Mouse (Mus musculus) gastrocnemius, postnatal 14 days (tissue): ENCODE data around the gene 4931409K22Rik. TPM values are rescaled to one million over a fixed set of nuclear protein-coding genes. Genes with fewer than 3 reads are reported as not detected.

ENCODE experiments used
- DNase-seq: peaks from one replicate; pipeline ENCODE4 v3.0.0; 2021; ENCODE audit warnings: mixed read lengths
- intact Hi-C: fragments of 180-260 bp; cut with DNase I; formaldehyde crosslinking; loops from one replicate; pipeline ENCODE4 v1.15.1; 2025; ENCODE audit warnings: low total_unique reads
- microRNA-seq, 2 experiments: library from miRNA; unstranded; fragments of <30 nt; microRNA quantifications; one replicate each; pipeline ENCODE4 v1.2.0; 2021
- total RNA-seq, 2 experiments: library from RNA; stranded (reverse); gene quantifications; 2 replicates each; pipeline ENCODE4 v1.2.3; 2021

Gene 4931409K22Rik
- total RNA-seq, 2 experiments from 2014 or later = not detected

GRCm38 (mm10) chr5:24523806-24524205, 32.8 kb downstream of the 4931409K22Rik start:
- DNase-seq = no peak
- intact Hi-C loops = no loop called here

- DNase-seq = no peak
- intact Hi-C loops = no loop called here
These were observed 35.2 kb downstream of the 4931409K22Rik start for GRCm38 (mm10) chr5:24521366-24521765.

GRCm38 (mm10) chr5:24512271-24512670, 44.3 kb downstream of the 4931409K22Rik start:
- DNase-seq = peak; percentile 62
- intact Hi-C loops = no loop called here

GRCm38 (mm10) chr5:24510635-24511034, 46.0 kb downstream of the 4931409K22Rik start:
- intact Hi-C loops = no loop called here
- DNase-seq = peak; percentile 56

- intact Hi-C loops = no loop called here
- no peak for DNase-seq
These were observed 48.2 kb downstream of the 4931409K22Rik start for GRCm38 (mm10) chr5:24508406-24508805.

GRCm38 (mm10) chr5:24505513-24505912, 51.1 kb downstream of the 4931409K22Rik start:
- intact Hi-C loops = no loop called here
- no peak for DNase-seq

GRCm38 (mm10) chr5:24502786-24503185, 53.8 kb downstream of the 4931409K22Rik start:
- intact Hi-C loops = no loop called here
- no peak for DNase-seq

GRCm38 (mm10) chr5:24500851-24501250, 55.8 kb downstream of the 4931409K22Rik start:
- no peak for DNase-seq
- intact Hi-C loops = no loop called here

- intact Hi-C loops = no loop called here
- DNase-seq = no peak
These were observed 57.5 kb downstream of the 4931409K22Rik start for GRCm38 (mm10) chr5:24499113-24499512.

- no peak for DNase-seq
- intact Hi-C loops = no loop called here
These were observed 59.1 kb downstream of the 4931409K22Rik start for GRCm38 (mm10) chr5:24497526-24497925.

GRCm38 (mm10) chr5:24496756-24497155, 59.9 kb downstream of the 4931409K22Rik start:
- no peak for DNase-seq
- intact Hi-C loops = no loop called here

- intact Hi-C loops = no loop called here
- no peak for DNase-seq
These were observed 61.6 kb downstream of the 4931409K22Rik start for GRCm38 (mm10) chr5:24495019-24495418.

Small RNA genes within 50 kb of the gene (microRNA-seq; reads per million reads assigned to microRNA genes)
- gene Mir671 = 169 to 173 reads per million in 2 experiments

Other genes with a start within 250 kb of the 4931409K22Rik start
- 1 to 10 TPM; 1.8 to 4.2 TPM for gene Kcnh2, start 205.2 kb downstream of the 4931409K22Rik start, total RNA-seq
- gene Nos3, start 192.0 kb downstream of the 4931409K22Rik start, total RNA-seq = 10 to 100 TPM in 1 of 2 experiments, 1 to 10 TPM in 1; 8.6 to 10.6 TPM
- gene Atg9b, start 164.7 kb downstream of the 4931409K22Rik start, total RNA-seq = under 1 TPM; 0.11 to 0.14 TPM
- 10 to 100 TPM; 36.2 to 43.6 TPM for gene Abcb8, start 163.1 kb downstream of the 4931409K22Rik start, total RNA-seq
- under 1 TPM in 1 of 2 experiments, not detected in 1; 0.29 TPM for gene Asic3, start 143.4 kb downstream of the 4931409K22Rik start, total RNA-seq
- 10 to 100 TPM; 12.4 to 13.4 TPM for gene Cdk5, start 133.3 kb downstream of the 4931409K22Rik start, total RNA-seq
- 10 to 100 TPM; 21.7 to 22.8 TPM for gene Slc4a2, start 133.0 kb downstream of the 4931409K22Rik start, total RNA-seq
- 100 to 1,000 TPM; 132 to 146 TPM for gene Fastk, start 111.5 kb downstream of the 4931409K22Rik start, total RNA-seq
- gene Tmub1, start 109.0 kb downstream of the 4931409K22Rik start, total RNA-seq = 10 to 100 TPM; 11.4 to 13.7 TPM
- 10 to 100 TPM; 44.7 to 49.8 TPM for gene Agap3, start 104.6 kb downstream of the 4931409K22Rik start, total RNA-seq
- not detected for gene Gbx1, start 29.6 kb downstream of the 4931409K22Rik start, total RNA-seq
- 10 to 100 TPM; 36.2 to 38.4 TPM for gene Asb10, start 15.8 kb downstream of the 4931409K22Rik start, total RNA-seq
- gene Abcf2, start 20.7 kb upstream of the 4931409K22Rik start, total RNA-seq = 10 to 100 TPM; 78.5 to 84.4 TPM
- 10 to 100 TPM; 15.8 to 17.9 TPM for gene Chpf2, start 29.9 kb upstream of the 4931409K22Rik start, total RNA-seq
- gene Smarcd3, start 67.6 kb upstream of the 4931409K22Rik start, total RNA-seq = 100 to 1,000 TPM in 1 of 2 experiments, 10 to 100 TPM in 1; 95.1 to 113 TPM
- 10 to 100 TPM; 21.7 to 23.6 TPM for gene Nub1, start 128.7 kb upstream of the 4931409K22Rik start, total RNA-seq
- under 1 TPM; 0.07 to 0.35 TPM for gene Wdr86, start 173.9 kb upstream of the 4931409K22Rik start, total RNA-seq
- gene Crygn, start 201.2 kb upstream of the 4931409K22Rik start, total RNA-seq = 1 to 10 TPM in 1 of 2 experiments, not detected in 1; 1.7 TPM